Mouse (Mus musculus) small intestine, adult 2 months (tissue): Measurements from ENCODE around the gene Zfp141.

Experiments
- CTCF ChIP-seq: fragments of 200-500 bp; IDR thresholded peaks from 2 replicates; pipeline ENCODE4 v1.5.1; 2012; ENCODE audit warnings: low read depth, mild to moderate bottlenecking, control low read depth, inconsistent platforms, low read length, moderate library complexity, mixed read lengths; ENCODE audit not compliant: insufficient replicate concordance, insufficient read length; ENCODE audit errors: extremely low read depth
- POLR2A ChIP-seq: fragments of 200-500 bp; IDR thresholded peaks from 2 replicates; pipeline ENCODE4 v1.6.1; 2012; ENCODE audit warnings: low read depth, mild to moderate bottlenecking, control low read depth, inconsistent platforms, low read length, moderate library complexity

DNA sequence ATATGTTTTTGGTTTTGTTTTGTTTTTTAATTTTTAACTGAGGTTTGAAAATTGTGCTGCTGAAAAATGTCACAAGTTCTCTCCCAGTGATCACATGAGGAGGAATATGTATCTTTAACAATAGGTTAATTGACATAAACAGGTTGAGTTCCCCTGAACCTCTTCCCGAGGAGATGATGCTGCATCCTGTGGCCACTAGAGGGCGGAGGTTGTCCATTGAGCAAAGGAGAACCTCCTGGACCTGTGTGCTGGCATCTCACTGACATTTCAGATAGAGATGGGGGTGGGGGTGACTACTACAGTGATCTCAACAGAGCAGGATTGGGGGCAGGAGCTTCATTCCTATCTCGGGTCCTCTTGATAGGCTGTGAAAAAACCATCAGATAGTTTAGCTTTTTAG is 54.9 kb downstream of the Zfp141 start:
- TF ChIP-seq CTCF: peak; percentile 51; the same call in 1 of the 2 replicates
- no peak for TF ChIP-seq POLR2A
